Mouse (Mus musculus): Measurements from ENCODE around the gene Gm20662. TPM values are rescaled to one million over a fixed set of nuclear protein-coding genes. Genes with fewer than 3 reads are reported as not detected.

Gene Gm20662
- polyA plus RNA-seq, 1 experiment from 2014 or later: 0.44 TPM

GRCm38 (mm10) chr9:107961881-107962280 lies 34.3 kb upstream of the Gm20662 start:
- WGBS (ENCODE audit: insufficient replicate concordance): 68% methylated on average over 5 of the region's 5 CpGs
- DNase-seq: no peak
- Histone ChIP-seq H3K4me3 (replicated peaks) (no peak overlapping the region), H3K27me3 (no peaks in the 10 kb centered on the region), H3K36me3 (peaks cover 89% of the 10 kb centered on the region), H3K4me2 (no peak overlapping the region), H3K9me3 (replicated peaks) (no peaks in the 10 kb centered on the region), H3K9ac (no peak overlapping the region), H3K27ac (peak overlapping the region; percentile 25; the same call in 1 of the 2 replicates), H3K4me1 (replicated peaks) (peaks cover 17% of the 10 kb centered on the region)
- no peak for ATAC-seq (ENCODE audit: low read depth)

- H3K36me3 ChIP-seq: peaks cover 84% of the 10 kb centered on the region
Observed at GRCm38 (mm10) chr9:107962916-107963315, 33.2 kb upstream of the Gm20662 start.

GRCm38 (mm10) chr9:107963700-107964099 lies 32.4 kb upstream of the Gm20662 start:
- ATAC-seq (ENCODE audit: low read depth) (peak; percentile 66), DNase-seq (peak; percentile 61)
- Histone ChIP-seq H3K4me3 (replicated peaks) (no peak overlapping the region), H3K4me1 (replicated peaks) (peaks cover 22% of the 10 kb centered on the region), H3K4me2 (no peak overlapping the region), H3K9me3 (replicated peaks) (no peaks in the 10 kb centered on the region), H3K27me3 (no peaks in the 10 kb centered on the region), H3K36me3 (peaks cover 83% of the 10 kb centered on the region), H3K9ac (peak overlapping the region; percentile 28; the same call in 1 of the 2 replicates), H3K27ac (peak overlapping the region; percentile 71)
- 9% methylated on average over 5 of the region's 5 CpGs for WGBS (ENCODE audit: insufficient replicate concordance)

More at GRCm38 (mm10) chr9:107962916-107963315, 33.2 kb upstream of the Gm20662 start:
- ATAC-seq (ENCODE audit: low read depth): no peak
- DNase-seq: no peak
- no peaks in the 10 kb centered on the region for H3K9me3 ChIP-seq (replicated peaks)
- no peak overlapping the region for H3K4me3 ChIP-seq (replicated peaks)
- H3K4me2 ChIP-seq: no peak overlapping the region
- no peaks in the 10 kb centered on the region for H3K27me3 ChIP-seq
- no peak overlapping the region; the same call in 1 of the 2 replicates for H3K27ac ChIP-seq
- H3K9ac ChIP-seq: no peak overlapping the region
- 86% methylated on average over 9 of the region's 9 CpGs for WGBS (ENCODE audit: insufficient replicate concordance)
- peaks cover 22% of the 10 kb centered on the region for H3K4me1 ChIP-seq (replicated peaks)

- H3K9me3 ChIP-seq (replicated peaks): no peaks in the 10 kb centered on the region
- peaks cover 22% of the 10 kb centered on the region for H3K4me1 ChIP-seq (replicated peaks)
- no peaks in the 10 kb centered on the region for H3K27me3 ChIP-seq
- ATAC-seq (ENCODE audit: low read depth) (no peak), DNase-seq (no peak)
- peaks cover 83% of the 10 kb centered on the region for H3K36me3 ChIP-seq
- peak overlapping the region; percentile 71 for H3K27ac ChIP-seq
- 89% methylated on average over 9 of the region's 9 CpGs for WGBS (ENCODE audit: insufficient replicate concordance)
- no peak overlapping the region for H3K4me3 ChIP-seq (replicated peaks)
- no peak overlapping the region for H3K4me2 ChIP-seq
- no peak overlapping the region for H3K9ac ChIP-seq
Observed at GRCm38 (mm10) chr9:107964681-107965080, 31.5 kb upstream of the Gm20662 start.

- DNase-seq (no peak), ATAC-seq (ENCODE audit: low read depth) (no peak)
- Histone ChIP-seq H3K4me2 (no peak overlapping the region), H3K4me1 (replicated peaks) (peaks cover 36% of the 10 kb centered on the region), H3K27me3 (no peaks in the 10 kb centered on the region), H3K9me3 (replicated peaks) (no peaks in the 10 kb centered on the region), H3K9ac (no peak overlapping the region), H3K27ac (peak overlapping the region; percentile 37; the same call in 1 of the 2 replicates), H3K4me3 (replicated peaks) (no peak overlapping the region), H3K36me3 (peaks cover 79% of the 10 kb centered on the region)
- WGBS (ENCODE audit: insufficient replicate concordance): 62% methylated on average over 10 of the region's 10 CpGs
Observed at GRCm38 (mm10) chr9:107966676-107967075, 29.5 kb upstream of the Gm20662 start.

- peaks cover 71% of the 10 kb centered on the region for H3K36me3 ChIP-seq
- DNase-seq (no peak), ATAC-seq (ENCODE audit: low read depth) (no peak)
- H3K9me3 ChIP-seq (replicated peaks): no peaks in the 10 kb centered on the region
- no peak overlapping the region for H3K4me3 ChIP-seq (replicated peaks)
- H3K9ac ChIP-seq: no peak overlapping the region
- no peaks in the 10 kb centered on the region for H3K27me3 ChIP-seq
- 78% methylated on average over 6 of the region's 6 CpGs for WGBS (ENCODE audit: insufficient replicate concordance)
- H3K4me1 ChIP-seq (replicated peaks): peaks cover 43% of the 10 kb centered on the region
- no peak overlapping the region for H3K4me2 ChIP-seq
- no peak overlapping the region for H3K27ac ChIP-seq
Observed at GRCm38 (mm10) chr9:107967437-107967836, 28.7 kb upstream of the Gm20662 start.

- WGBS (ENCODE audit: insufficient replicate concordance): 84% methylated on average over 7 of the region's 7 CpGs
- no peak for ATAC-seq (ENCODE audit: low read depth)
- H3K27ac ChIP-seq: 0 out of 2 replicates have a peak overlapping the region, but pooled peaks have one; percentile 98
- no peak for DNase-seq
- H3K4me1 ChIP-seq (replicated peaks): peaks cover 54% of the 10 kb centered on the region
- no peak overlapping the region for H3K4me3 ChIP-seq (replicated peaks)
- no peak overlapping the region; the same call in 1 of the 2 replicates for H3K9ac ChIP-seq
- no peak overlapping the region for H3K4me2 ChIP-seq
- H3K36me3 ChIP-seq: peaks cover 60% of the 10 kb centered on the region
- no peaks in the 10 kb centered on the region for H3K27me3 ChIP-seq
- H3K9me3 ChIP-seq (replicated peaks): no peaks in the 10 kb centered on the region
Observed at GRCm38 (mm10) chr9:107968531-107968930, 27.6 kb upstream of the Gm20662 start.

- Histone ChIP-seq H3K27ac (peak overlapping the region; percentile 98), H3K4me3 (replicated peaks) (no peak overlapping the region), H3K4me2 (no peak overlapping the region), H3K36me3 (peaks cover 46% of the 10 kb centered on the region), H3K9me3 (replicated peaks) (no peaks in the 10 kb centered on the region), H3K4me1 (replicated peaks) (peaks cover 65% of the 10 kb centered on the region), H3K27me3 (no peaks in the 10 kb centered on the region), H3K9ac (peak overlapping the region; percentile 49)
- DNase-seq: no peak
- 87% methylated on average over 5 of the region's 5 CpGs for WGBS (ENCODE audit: insufficient replicate concordance)
- ATAC-seq (ENCODE audit: low read depth): no peak
Observed at GRCm38 (mm10) chr9:107970311-107970710, 25.8 kb upstream of the Gm20662 start.

GRCm38 (mm10) chr9:107971690-107972541 lies 24.2 kb upstream of the Gm20662 start:
- Histone ChIP-seq H3K4me1 (replicated peaks) (peaks cover 74% of the 10 kb centered on the region), H3K27me3 (no peaks in the 10 kb centered on the region), H3K9me3 (replicated peaks) (no peaks in the 10 kb centered on the region), H3K27ac (peak overlapping the region; percentile 98), H3K4me2 (peak overlapping the region; percentile 49), H3K36me3 (peaks cover 44% of the 10 kb centered on the region), H3K9ac (peak overlapping the region; percentile 69), H3K4me3 (replicated peaks) (peak overlapping the region; percentile 3; the same call in 1 of the 2 replicates)
- peak; percentile 90 for DNase-seq
- ATAC-seq (ENCODE audit: low read depth): peak; percentile 80
- 15% methylated on average over 8 of the region's 8 CpGs for WGBS (ENCODE audit: insufficient replicate concordance)

- peak overlapping the region; percentile 92 for H3K9ac ChIP-seq
- H3K9me3 ChIP-seq (replicated peaks): no peaks in the 10 kb centered on the region
- WGBS (ENCODE audit: insufficient replicate concordance): 14% methylated on average over 10 of the region's 10 CpGs
- peak; percentile 78 for DNase-seq
- peak; percentile 78 for ATAC-seq (ENCODE audit: low read depth)
- peaks cover 50% of the 10 kb centered on the region for H3K36me3 ChIP-seq
- peak overlapping the region; percentile 93 for H3K4me2 ChIP-seq
- peak overlapping the region; percentile 98 for H3K27ac ChIP-seq
- no peaks in the 10 kb centered on the region for H3K27me3 ChIP-seq
- H3K4me3 ChIP-seq (replicated peaks): peak overlapping the region; percentile 77
- H3K4me1 ChIP-seq (replicated peaks): peaks cover 97% of the 10 kb centered on the region
Observed at GRCm38 (mm10) chr9:107974491-107975171, 21.5 kb upstream of the Gm20662 start.
